Mouse (Mus musculus): ENCODE data around the gene Phtf2.
A peak's percentile ranks its signal among the peaks of the same experiment; 100 is the strongest.
"Not testable (repeated sequence)": the region's sequence is repeated elsewhere in the genome, so short reads cannot be mapped to it uniquely, and the experiment has no call there.

Gene Phtf2

GRCm38 (mm10) chr5:20864216-20864969 is 17.5 kb downstream of the Phtf2 start:
- DNase-seq (ENCODE audit: low spot score in 2 of 2): no peak

DNA sequence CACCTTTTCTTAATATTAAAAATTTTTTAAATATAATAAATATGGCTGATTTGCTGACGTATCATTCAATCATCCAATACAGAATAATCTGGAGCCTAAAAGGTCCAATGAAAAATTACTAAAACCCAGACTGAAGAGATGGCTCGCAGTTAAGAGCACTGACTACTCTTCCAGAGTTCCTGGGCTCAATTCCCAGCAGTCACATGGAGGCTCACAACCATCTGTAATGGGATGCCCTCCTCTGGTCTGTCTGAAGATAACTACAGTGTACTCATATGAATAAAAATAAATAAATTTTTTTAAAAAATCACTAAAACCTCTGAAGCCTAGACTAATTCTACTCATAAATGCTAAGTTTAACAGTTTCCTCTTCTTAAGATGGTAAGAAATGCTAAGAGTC is 20.0 kb downstream of the Phtf2 start:
- DNase-seq (ENCODE audit: low spot score in 2 of 2): no peak

DNA sequence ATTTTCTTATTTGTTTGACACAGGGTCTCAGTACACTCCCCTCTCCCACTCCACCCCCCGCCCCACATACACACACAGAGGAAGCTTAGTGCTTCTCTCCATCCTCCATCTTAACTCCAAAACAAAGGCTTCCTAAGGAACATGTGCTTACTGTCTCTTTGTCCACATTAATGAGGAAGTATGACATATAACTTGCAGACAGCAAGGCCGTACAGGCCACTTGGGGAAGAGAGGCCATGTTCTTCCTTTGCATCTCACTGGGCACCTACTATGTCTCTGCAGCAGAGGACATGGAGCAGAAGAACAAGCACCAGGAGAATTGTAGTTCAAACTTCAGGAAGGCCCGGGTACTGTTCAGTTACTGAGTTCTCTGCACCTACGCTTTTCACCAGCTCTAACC is 21.4 kb downstream of the Phtf2 start:
- no peak for DNase-seq (ENCODE audit: low spot score in 2 of 2)

GRCm38 (mm10) chr5:20858404-20858803 is 23.5 kb downstream of the Phtf2 start:
- no peak for DNase-seq (ENCODE audit: low spot score in 2 of 2)

GRCm38 (mm10) chr5:20855066-20855465 is 26.9 kb downstream of the Phtf2 start:
- no peak for DNase-seq (ENCODE audit: low spot score in 2 of 2)

DNA sequence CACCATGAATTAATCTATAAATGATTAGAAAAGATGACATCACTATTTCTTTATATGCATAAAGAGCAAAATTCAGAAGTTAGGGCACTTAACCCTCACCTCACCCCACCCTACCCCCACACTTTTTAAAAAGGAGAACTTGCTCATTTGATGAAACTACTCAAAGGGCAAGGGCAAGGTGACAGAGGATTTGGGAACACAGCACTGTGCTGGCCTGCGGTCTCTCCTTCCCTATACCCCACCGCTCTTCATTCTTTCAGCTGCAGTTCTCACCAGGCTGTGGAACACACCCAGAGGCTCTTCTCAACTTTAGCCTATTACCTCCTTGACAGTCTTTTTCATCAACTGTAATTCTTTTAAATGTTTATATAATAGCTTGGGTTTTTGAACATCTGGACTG is 34.9 kb downstream of the Phtf2 start:
- DNase-seq (ENCODE audit: low spot score in 2 of 2): no peak

DNA sequence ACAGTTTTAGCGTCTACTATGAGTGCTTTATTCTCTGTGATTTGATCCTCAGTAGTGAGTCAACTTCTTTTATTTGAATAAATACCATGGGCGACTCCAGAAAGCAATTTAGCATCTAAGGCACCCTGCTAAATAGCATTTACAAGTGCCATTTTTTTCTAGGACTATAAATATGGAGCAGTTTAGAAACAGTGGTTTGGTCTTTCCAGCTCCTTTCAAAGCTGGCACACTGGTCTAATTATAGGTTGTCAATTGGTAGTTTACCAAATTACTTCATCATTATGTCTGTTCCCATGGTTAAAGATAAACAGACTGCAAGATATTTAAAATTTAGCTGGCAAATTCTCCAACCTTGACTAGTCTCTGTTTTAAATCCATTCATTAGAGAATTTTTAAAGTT is 38.1 kb downstream of the Phtf2 start:
- DNase-seq (ENCODE audit: low spot score in 2 of 2): no peak

GRCm38 (mm10) chr5:20843405-20843804 is 38.5 kb downstream of the Phtf2 start:
- DNase-seq (ENCODE audit: low spot score in 2 of 2): no peak

DNA sequence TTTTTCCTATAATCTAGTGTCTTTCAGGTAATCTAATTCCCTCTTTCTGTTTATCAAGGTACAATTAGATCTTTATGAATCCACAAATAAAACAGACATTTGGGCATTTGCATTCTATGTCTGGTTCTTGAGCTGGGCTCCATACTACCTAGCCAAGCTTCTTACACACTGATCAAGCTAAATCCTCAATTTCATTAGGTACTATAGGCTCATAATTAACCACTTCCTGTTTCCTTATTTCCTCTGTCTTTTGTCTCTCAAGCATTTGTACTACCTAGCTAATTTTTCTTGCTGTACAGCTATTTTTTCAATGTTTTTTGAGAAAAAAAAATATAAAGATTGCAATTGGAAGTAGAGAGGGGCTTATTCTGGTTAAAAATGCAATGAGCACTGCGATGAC is 44.8 kb downstream of the Phtf2 start:
- DNase-seq (ENCODE audit: low spot score in 2 of 2): no peak

GRCm38 (mm10) chr5:20834399-20834798 is 47.5 kb downstream of the Phtf2 start:
- DNase-seq (ENCODE audit: low spot score in 2 of 2): no peak

- no peak for DNase-seq (ENCODE audit: low spot score in 2 of 2)
Measured at GRCm38 (mm10) chr5:20831433-20831832, 50.5 kb downstream of the Phtf2 start.

GRCm38 (mm10) chr5:20830717-20831116 is 51.2 kb downstream of the Phtf2 start:
- DNase-seq (ENCODE audit: low spot score in 2 of 2): no peak

GRCm38 (mm10) chr5:20821647-20822046 is 60.3 kb downstream of the Phtf2 start:
- DNase-seq (ENCODE audit: low spot score in 2 of 2): no peak

DNA sequence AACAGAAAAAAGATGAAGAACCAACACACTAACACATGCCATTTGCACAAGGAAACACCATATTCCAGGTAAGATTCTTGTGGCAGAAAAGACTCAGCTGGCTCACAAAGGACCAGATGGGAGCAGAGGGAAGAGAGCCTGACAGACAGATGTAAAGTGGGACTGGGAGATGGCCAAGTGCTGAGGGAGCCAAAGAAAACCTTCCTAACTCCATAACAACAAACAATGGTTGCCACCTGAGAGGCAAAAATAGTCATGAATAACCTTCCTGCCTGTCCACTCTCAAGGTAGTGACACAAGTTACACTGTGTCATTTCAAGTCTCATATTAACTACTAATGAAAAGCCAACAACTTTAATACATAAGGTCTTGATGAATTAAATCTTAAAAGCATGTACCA is 60.8 kb downstream of the Phtf2 start:
- DNase-seq (ENCODE audit: low spot score in 2 of 2): no peak

- no peak for DNase-seq (ENCODE audit: low spot score in 2 of 2)
Measured at GRCm38 (mm10) chr5:20815094-20815493, 66.8 kb downstream of the Phtf2 start.

DNA sequence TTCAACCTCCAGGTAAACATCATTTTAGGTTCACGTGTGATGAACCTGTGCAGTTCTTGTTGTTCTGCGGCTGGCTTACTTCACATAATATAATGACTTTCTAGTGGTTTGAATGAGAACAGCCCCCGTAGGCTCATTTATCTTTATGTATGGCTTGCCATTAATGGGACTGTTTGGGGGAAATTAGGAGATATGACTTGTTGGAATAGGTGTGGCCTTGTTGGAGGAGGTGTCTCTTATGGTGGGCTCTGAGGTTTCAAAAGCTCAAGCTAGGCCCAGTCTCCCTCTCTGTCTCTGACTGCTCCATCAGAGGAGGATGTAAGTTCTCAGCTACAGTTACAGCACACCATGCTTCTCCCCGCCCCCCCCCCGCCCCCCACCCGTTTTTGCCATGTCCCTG is 71.5 kb downstream of the Phtf2 start:
- no peak for DNase-seq (ENCODE audit: low spot score in 2 of 2)

DNA sequence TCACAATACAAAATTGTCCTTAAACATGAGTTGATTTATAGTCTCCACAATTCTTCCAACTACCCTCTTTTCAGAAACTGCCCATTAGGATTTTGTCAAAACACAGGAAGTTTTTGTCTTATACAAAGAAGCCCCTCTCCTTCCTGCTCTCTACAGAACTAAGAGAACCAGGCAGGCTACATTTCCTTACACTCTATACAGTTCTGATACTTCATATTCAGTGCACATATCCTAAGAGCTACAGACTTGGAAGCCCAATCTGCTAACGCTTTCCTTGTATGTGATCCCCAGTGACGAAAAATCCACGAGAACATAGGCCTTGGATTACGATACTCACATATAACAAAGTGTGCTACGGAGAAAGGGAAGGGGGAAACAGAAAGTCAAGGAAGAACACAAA is 86.0 kb downstream of the Phtf2 start:
- DNase-seq (ENCODE audit: low spot score in 2 of 2): no peak

DNA sequence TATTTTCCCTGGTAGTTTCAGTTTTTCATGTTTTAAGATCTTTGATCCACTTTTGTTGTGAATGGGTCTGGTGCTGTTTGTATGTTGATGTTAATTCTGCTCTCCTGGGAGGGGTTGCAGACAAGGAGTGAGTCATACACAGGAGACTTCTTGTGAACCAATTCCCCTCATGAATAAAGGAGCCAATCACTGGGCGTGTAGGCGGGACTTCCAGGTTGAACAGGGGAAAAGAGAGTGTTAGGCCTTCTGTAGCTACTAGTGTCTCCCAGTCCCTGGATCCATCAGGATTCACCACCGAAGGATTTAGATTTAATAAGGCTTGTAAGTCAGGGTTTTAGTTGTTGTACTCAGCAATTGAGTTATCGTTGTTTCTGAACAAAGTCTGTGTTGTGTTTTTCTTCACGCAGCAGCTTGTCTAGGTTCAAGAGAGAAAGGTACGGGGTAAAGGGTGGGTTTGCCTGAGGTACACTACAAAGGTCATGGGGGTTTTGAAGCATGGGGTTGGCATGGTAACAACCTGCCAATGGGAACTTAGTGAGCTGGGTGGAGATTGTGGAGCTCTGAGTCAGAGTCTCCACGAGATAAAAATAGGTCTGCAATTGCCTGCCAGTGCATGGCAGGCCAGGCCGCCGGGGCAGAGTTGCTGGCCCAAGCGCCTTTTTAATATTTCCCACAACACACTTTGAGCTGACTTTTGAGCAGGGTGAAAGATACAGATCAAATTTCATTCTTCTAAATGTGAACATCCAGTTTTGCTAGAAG is 90.0 kb downstream of the Phtf2 start:
- DNase-seq (ENCODE audit: low spot score in 2 of 2): no peak

DNA sequence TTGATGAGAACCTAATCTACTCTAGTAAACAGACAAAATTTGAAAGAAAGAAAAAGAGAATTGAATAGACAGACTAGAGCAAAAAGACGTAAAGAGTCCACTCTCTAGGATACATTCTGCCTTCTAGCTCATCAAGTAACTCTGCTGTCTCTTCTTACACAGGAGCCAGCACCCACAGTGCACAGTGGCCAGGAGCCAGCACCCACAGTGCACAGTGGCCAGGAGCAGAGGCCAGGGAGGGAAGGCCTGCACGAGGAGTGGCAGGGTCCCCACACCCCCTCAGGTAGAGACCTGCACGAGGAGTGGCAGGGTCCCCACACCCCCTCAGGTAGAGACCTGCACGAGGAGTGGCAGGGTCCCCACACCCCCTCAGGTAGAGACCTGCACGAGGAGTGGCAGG is 95.5 kb downstream of the Phtf2 start:
- DNase-seq (ENCODE audit: low spot score in 2 of 2): not testable (repeated sequence)

DNA sequence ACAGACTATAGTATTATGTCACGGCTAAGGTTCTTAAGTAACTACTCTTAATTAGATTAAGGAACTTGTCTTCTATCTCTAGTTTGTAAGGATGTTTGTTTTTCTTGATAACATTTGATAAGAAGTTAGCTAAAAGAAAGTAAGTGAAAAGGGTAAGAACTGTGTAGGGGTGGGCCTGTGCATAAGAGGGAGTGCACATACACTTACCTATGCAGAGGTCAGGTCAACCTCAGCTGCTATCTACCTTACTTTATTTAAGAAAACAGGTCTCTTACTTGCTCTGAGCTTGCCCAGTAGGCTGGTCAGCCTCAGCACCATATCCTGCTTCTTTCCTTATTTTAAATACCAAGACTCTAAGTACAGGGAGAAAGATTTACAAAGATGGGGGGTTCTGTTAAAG is 100.8 kb downstream of the Phtf2 start:
- no peak for DNase-seq (ENCODE audit: low spot score in 2 of 2)

GRCm38 (mm10) chr5:20779191-20779590 is 102.7 kb downstream of the Phtf2 start:
- DNase-seq (ENCODE audit: low spot score in 2 of 2): no peak

DNA sequence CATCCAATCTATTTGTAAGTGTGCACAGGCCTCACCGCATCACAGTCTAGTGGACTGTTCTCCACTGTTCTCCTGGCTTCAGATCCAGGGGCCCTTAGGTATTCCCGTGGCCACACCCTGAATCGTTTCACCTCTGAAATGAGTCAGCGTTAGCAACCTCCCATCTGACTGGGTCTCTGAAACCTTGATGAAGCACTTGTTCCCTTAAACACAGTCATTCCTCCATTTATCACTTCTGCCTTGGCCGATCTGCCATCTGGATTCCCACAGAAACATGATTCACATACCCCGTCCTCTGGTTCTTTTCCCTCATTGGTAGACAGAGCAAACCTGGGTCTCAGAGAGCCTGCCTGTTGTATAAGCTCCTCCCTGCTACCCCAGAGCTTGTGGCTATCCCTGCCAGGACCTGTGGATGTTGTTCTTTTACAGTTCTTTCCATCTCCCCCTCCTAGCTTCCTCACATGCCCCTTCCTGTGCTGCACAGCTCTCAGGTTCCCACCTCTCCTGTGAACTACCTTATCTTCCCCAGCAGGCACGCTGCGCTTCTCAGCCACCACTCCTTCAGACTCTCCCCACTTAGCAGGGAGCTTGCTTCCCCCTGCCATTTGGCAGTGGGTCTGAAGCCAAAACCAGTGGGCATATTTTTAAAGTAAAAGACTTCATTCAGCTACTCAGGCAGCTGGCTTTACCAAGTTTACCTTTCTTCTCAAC is 103.5 kb downstream of the Phtf2 start:
- no peak for DNase-seq (ENCODE audit: low spot score in 2 of 2)

- DNase-seq (ENCODE audit: low spot score in 2 of 2): peak; percentile 36 to 56
Measured at GRCm38 (mm10) chr5:20773341-20773740, 108.6 kb downstream of the Phtf2 start.
